Mouse (Mus musculus): ENCODE measurements around the gene Llgl2. TPM values are rescaled to one million over a fixed set of nuclear protein-coding genes. Genes with fewer than 3 reads are reported as not detected.

The Llgl2 gene
- polyA plus RNA-seq, 1 experiment, result 268 TPM

- Histone ChIP-seq H3K27ac (ENCODE audit: insufficient read depth, low read depth, low read length) (no peak overlapping the region), H3K4me1 (ENCODE audit: control insufficient read depth, insufficient read depth, insufficient read length, low read length) (peaks cover 36% of the 10 kb centered on the region), H3K4me3 (ENCODE audit: low read depth, low read length) (no peak overlapping the region), H3K36me3 (ENCODE audit: control insufficient read depth, insufficient read depth, low read length) (peaks cover 6% of the 10 kb centered on the region; the same call in 1 of the 2 replicates), H3K27me3 (ENCODE audit: control insufficient read depth, insufficient read depth, low read length) (no peaks in the 10 kb centered on the region)
- TF ChIP-seq POLR2A (IDR thresholded peaks at IDR 0.05; ENCODE audit: low read depth, low read length) (no peak), CTCF (IDR thresholded peaks at IDR 0.05; ENCODE audit: extremely low read depth, insufficient read length, insufficient replicate concordance, low read depth, low read length) (no peak)
- 72% methylated on average over 4 of the region's 4 CpGs for WGBS
Observed at GRCm38 (mm10) chr11:115829036-115829435, 5.2 kb downstream of the Llgl2 start.

GRCm38 (mm10) chr11:115830550-115831325 is 6.9 kb downstream of the Llgl2 start:
- H3K4me1 ChIP-seq (ENCODE audit: control insufficient read depth, insufficient read depth, insufficient read length, low read length), result peaks cover 45% of the 10 kb centered on the region
- 65% methylated on average over 25 of the region's 25 CpGs for WGBS

GRCm38 (mm10) chr11:115831518-115831917 is 7.7 kb downstream of the Llgl2 start:
- Histone ChIP-seq H3K4me1 (ENCODE audit: control insufficient read depth, insufficient read depth, insufficient read length, low read length) (peaks cover 49% of the 10 kb centered on the region), H3K4me3 (ENCODE audit: low read depth, low read length) (no peak overlapping the region), H3K27ac (ENCODE audit: insufficient read depth, low read depth, low read length) (no peak overlapping the region), H3K27me3 (ENCODE audit: control insufficient read depth, insufficient read depth, low read length) (no peaks in the 10 kb centered on the region), H3K36me3 (ENCODE audit: control insufficient read depth, insufficient read depth, low read length) (peaks cover 15% of the 10 kb centered on the region; the same call in 1 of the 2 replicates)
- TF ChIP-seq CTCF (IDR thresholded peaks at IDR 0.05; ENCODE audit: extremely low read depth, insufficient read length, insufficient replicate concordance, low read depth, low read length), result no peak
- TF ChIP-seq POLR2A (IDR thresholded peaks at IDR 0.05; ENCODE audit: low read depth, low read length), result no peak
- 51% methylated on average over 3 of the region's 3 CpGs for WGBS

More at GRCm38 (mm10) chr11:115830550-115831325, 6.9 kb downstream of the Llgl2 start:
- Histone ChIP-seq H3K27me3 (ENCODE audit: control insufficient read depth, insufficient read depth, low read length) (no peaks in the 10 kb centered on the region), H3K4me3 (ENCODE audit: low read depth, low read length) (no peak overlapping the region), H3K27ac (ENCODE audit: insufficient read depth, low read depth, low read length) (no peak overlapping the region), H3K36me3 (ENCODE audit: control insufficient read depth, insufficient read depth, low read length) (peaks cover 12% of the 10 kb centered on the region; the same call in 1 of the 2 replicates)
- no peak for TF ChIP-seq POLR2A (IDR thresholded peaks at IDR 0.05; ENCODE audit: low read depth, low read length)
- TF ChIP-seq CTCF (IDR thresholded peaks at IDR 0.05; ENCODE audit: extremely low read depth, insufficient read length, insufficient replicate concordance, low read depth, low read length), result no peak

GRCm38 (mm10) chr11:115832064-115832463 is 8.2 kb downstream of the Llgl2 start:
- H3K4me1 ChIP-seq (ENCODE audit: control insufficient read depth, insufficient read depth, insufficient read length, low read length), result peaks cover 50% of the 10 kb centered on the region

GRCm38 (mm10) chr11:115832523-115832922 is 8.7 kb downstream of the Llgl2 start:
- peaks cover 55% of the 10 kb centered on the region for H3K4me1 ChIP-seq (ENCODE audit: control insufficient read depth, insufficient read depth, insufficient read length, low read length)
- no peak overlapping the region for H3K4me3 ChIP-seq (ENCODE audit: low read depth, low read length)
- TF ChIP-seq POLR2A (IDR thresholded peaks at IDR 0.05; ENCODE audit: low read depth, low read length), result no peak
- no peak for TF ChIP-seq CTCF (IDR thresholded peaks at IDR 0.05; ENCODE audit: extremely low read depth, insufficient read length, insufficient replicate concordance, low read depth, low read length)
- 16% methylated on average over 8 of the region's 8 CpGs for WGBS
- H3K36me3 ChIP-seq (ENCODE audit: control insufficient read depth, insufficient read depth, low read length), result peaks cover 16% of the 10 kb centered on the region; the same call in 1 of the 2 replicates
- H3K27me3 ChIP-seq (ENCODE audit: control insufficient read depth, insufficient read depth, low read length), result no peaks in the 10 kb centered on the region
- H3K27ac ChIP-seq (ENCODE audit: insufficient read depth, low read depth, low read length), result no peak overlapping the region

More at GRCm38 (mm10) chr11:115832064-115832463, 8.2 kb downstream of the Llgl2 start:
- Histone ChIP-seq H3K36me3 (ENCODE audit: control insufficient read depth, insufficient read depth, low read length) (peaks cover 15% of the 10 kb centered on the region; the same call in 1 of the 2 replicates), H3K27me3 (ENCODE audit: control insufficient read depth, insufficient read depth, low read length) (no peaks in the 10 kb centered on the region), H3K27ac (ENCODE audit: insufficient read depth, low read depth, low read length) (no peak overlapping the region), H3K4me3 (ENCODE audit: low read depth, low read length) (no peak overlapping the region)
- TF ChIP-seq POLR2A (IDR thresholded peaks at IDR 0.05; ENCODE audit: low read depth, low read length) (no peak), CTCF (IDR thresholded peaks at IDR 0.05; ENCODE audit: extremely low read depth, insufficient read length, insufficient replicate concordance, low read depth, low read length) (no peak)
- 55% methylated on average over 6 of the region's 6 CpGs for WGBS

GRCm38 (mm10) chr11:115833021-115833513 is 9.2 kb downstream of the Llgl2 start:
- no peaks in the 10 kb centered on the region for H3K27me3 ChIP-seq (ENCODE audit: control insufficient read depth, insufficient read depth, low read length)
- peaks cover 60% of the 10 kb centered on the region for H3K4me1 ChIP-seq (ENCODE audit: control insufficient read depth, insufficient read depth, insufficient read length, low read length)
- H3K4me3 ChIP-seq (ENCODE audit: low read depth, low read length), result no peak overlapping the region
- no peak for TF ChIP-seq CTCF (IDR thresholded peaks at IDR 0.05; ENCODE audit: extremely low read depth, insufficient read length, insufficient replicate concordance, low read depth, low read length)
- TF ChIP-seq POLR2A (IDR thresholded peaks at IDR 0.05; ENCODE audit: low read depth, low read length), result no peak
- peak overlapping the region; percentile 9; the same call in 1 of the 2 replicates for H3K27ac ChIP-seq (ENCODE audit: insufficient read depth, low read depth, low read length)
- 17% methylated on average over 8 of the region's 8 CpGs for WGBS
- peaks cover 19% of the 10 kb centered on the region; the same call in 1 of the 2 replicates for H3K36me3 ChIP-seq (ENCODE audit: control insufficient read depth, insufficient read depth, low read length)

- no peak for TF ChIP-seq CTCF (IDR thresholded peaks at IDR 0.05; ENCODE audit: extremely low read depth, insufficient read length, insufficient replicate concordance, low read depth, low read length)
- TF ChIP-seq POLR2A (IDR thresholded peaks at IDR 0.05; ENCODE audit: low read depth, low read length), result no peak
- no peaks in the 10 kb centered on the region for H3K27me3 ChIP-seq (ENCODE audit: control insufficient read depth, insufficient read depth, low read length)
- H3K4me3 ChIP-seq (ENCODE audit: low read depth, low read length), result no peak overlapping the region
- H3K27ac ChIP-seq (ENCODE audit: insufficient read depth, low read depth, low read length), result no peak overlapping the region
- WGBS, result 52% methylated on average over 6 of the region's 6 CpGs
- H3K36me3 ChIP-seq (ENCODE audit: control insufficient read depth, insufficient read depth, low read length), result peaks cover 16% of the 10 kb centered on the region; the same call in 1 of the 2 replicates
- peaks cover 66% of the 10 kb centered on the region for H3K4me1 ChIP-seq (ENCODE audit: control insufficient read depth, insufficient read depth, insufficient read length, low read length)
Observed at GRCm38 (mm10) chr11:115834033-115834432, 10.2 kb downstream of the Llgl2 start.
